Mouse (Mus musculus): Measurements from ENCODE around the gene Myof.

The Myof gene

GRCm38 (mm10) chr19:37876605-37877245 is 166.7 kb downstream of the Myof start:
- no peak for DNase-seq (ENCODE audit: low spot score in 2 of 2)

DNA sequence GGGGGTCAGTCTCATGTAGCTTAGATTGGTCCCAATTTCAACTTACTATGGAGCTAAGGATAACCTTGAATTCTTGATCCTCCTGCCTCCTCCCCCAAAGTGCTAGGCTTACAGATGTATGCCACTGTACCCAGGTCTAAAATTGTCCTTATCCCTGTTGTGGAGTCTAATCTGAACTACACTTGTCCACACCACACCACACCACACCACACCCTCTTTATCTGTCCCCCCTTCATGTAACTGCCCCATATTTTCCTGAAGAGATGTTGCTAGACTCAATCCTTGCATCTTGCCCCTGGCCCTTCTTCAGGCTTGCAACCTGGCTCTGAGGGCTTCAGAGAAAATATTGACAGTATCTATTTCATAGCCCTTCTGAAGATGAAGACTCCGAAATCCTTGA is 169.9 kb downstream of the Myof start:
- DNase-seq (ENCODE audit: low spot score in 2 of 2), result no peak

- no peak for DNase-seq (ENCODE audit: low spot score in 2 of 2)
These were observed 175.8 kb downstream of the Myof start for GRCm38 (mm10) chr19:37867592-37867991.

DNA sequence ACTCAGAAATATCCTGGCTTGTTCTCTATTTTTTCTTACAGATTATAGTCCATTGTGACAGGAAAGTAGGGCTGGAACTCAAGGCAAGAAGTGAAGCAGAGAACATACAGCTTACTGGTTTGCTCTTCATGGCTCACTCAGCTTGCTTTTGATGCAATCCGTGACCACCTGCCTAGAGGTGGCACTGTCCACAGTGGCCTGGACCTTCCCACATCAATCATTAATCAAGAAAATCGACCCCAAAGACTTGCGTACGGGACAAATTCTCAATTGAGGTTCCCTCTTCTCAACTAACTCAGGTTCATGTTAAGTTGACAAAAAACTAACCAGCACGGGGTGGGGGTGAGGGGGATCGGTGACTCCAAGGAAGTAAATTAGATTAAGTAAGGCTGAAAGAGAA is 176.4 kb downstream of the Myof start:
- no peak for DNase-seq (ENCODE audit: low spot score in 2 of 2)

GRCm38 (mm10) chr19:37861171-37861570 is 182.2 kb downstream of the Myof start:
- no peak for DNase-seq (ENCODE audit: low spot score in 2 of 2)

- DNase-seq (ENCODE audit: low spot score in 2 of 2), result no peak
These were observed 183.1 kb downstream of the Myof start for GRCm38 (mm10) chr19:37860267-37860666.

GRCm38 (mm10) chr19:37858406-37859081 is 184.8 kb downstream of the Myof start:
- DNase-seq (ENCODE audit: low spot score in 2 of 2), result no peak

DNA sequence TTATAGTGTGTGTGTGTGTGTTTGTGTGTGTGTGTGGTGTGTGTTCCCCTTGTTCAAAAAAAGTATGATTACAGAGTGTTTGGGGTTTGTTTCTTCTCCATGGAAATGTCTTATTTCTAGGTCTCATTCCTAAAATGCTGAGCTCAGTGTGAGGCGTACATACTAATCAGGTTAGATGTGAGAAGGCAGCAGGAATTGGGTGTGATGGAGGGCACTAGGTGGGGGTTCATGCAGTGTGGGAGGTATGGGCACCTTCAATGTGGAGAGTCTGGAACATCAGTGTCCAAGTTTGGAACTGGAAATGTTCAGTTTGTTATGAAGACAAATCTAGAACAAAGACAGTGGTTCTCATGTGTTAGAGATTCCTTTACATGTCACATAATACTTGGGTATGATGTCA is 191.3 kb downstream of the Myof start:
- DNase-seq (ENCODE audit: low spot score in 2 of 2), result no peak

- no peak for DNase-seq (ENCODE audit: low spot score in 2 of 2)
These were observed 191.8 kb downstream of the Myof start for GRCm38 (mm10) chr19:37851590-37852038.
